Mouse (Mus musculus): ENCODE data around the gene Tmc2. TPM values are rescaled to one million over a fixed set of nuclear protein-coding genes. Genes with fewer than 3 reads are reported as not detected.

Gene Tmc2
- 0.07 and 0.08 TPM in 2 replicates for polyA plus RNA-seq (2015; fragmentation: Nextera tagmentation; extraction: Ambion mirVana)

GRCm38 (mm10) chr2:130194894-130195293 is at the start of gene Tmc2:
Gene Tmc2, plus strand, starts transcription at chr2:130195194.
- H3K9me3 ChIP-seq (replicated peaks), result no peaks in the 10 kb centered on the region
- WGBS (ENCODE audit: insufficient replicate concordance), result 80% methylated on average over 16 of the region's 16 CpGs
- no peak within 1 kb of the TSS for H3K27ac ChIP-seq (replicated peaks)
- no peaks in the 10 kb centered on the region for H3K4me1 ChIP-seq (replicated peaks)
- no peaks in the 10 kb centered on the region for H3K27me3 ChIP-seq
- no peak within 1 kb of the TSS for H3K4me2 ChIP-seq
- ATAC-seq (ENCODE audit: insufficient read depth), result no peak
- H3K4me3 ChIP-seq (replicated peaks), result no peak within 1 kb of the TSS
- H3K9ac ChIP-seq, result no peak within 1 kb of the TSS
- H3K36me3 ChIP-seq (replicated peaks), result no peaks in the 10 kb centered on the region

DNA sequence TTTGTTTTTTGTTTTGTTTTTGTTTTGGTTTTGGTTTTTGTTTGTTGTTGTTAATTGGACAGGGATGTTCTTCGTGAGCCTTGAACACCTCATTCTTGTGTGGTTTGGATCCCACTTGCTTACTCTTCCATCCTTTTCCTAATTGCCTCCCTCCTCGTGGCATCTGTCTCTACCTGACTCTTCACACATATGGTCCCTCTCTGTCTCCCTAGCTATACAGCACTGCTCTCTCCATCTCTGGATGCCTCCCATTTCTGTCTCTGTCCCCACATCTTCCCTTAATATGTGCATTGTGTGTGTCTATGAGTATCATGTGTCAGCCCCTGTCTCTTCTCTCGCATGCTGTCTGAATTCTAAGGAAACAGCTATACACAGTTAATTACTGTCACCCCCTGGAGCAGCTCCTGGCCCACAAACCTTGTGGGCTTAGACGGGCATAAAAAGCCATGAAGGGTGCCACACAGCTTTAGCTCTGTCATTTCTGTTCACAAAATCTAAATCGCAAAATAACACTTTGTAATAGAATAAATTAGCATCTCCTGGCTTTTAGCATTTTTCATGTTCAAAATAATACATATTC is 48.8 kb upstream of the Tmc2 start:
- ATAC-seq (ENCODE audit: insufficient read depth), result no peak
- no peak overlapping the region for H3K4me3 ChIP-seq (replicated peaks)
- no peaks in the 10 kb centered on the region for H3K9me3 ChIP-seq (replicated peaks)
- no peak overlapping the region for H3K9ac ChIP-seq
- H3K27ac ChIP-seq (replicated peaks), result no peak overlapping the region
- H3K4me2 ChIP-seq, result no peak overlapping the region
- WGBS (ENCODE audit: insufficient replicate concordance), result 48% methylated on average over 5 of the region's 5 CpGs
- no peaks in the 10 kb centered on the region for H3K27me3 ChIP-seq
- no peaks in the 10 kb centered on the region for H3K36me3 ChIP-seq (replicated peaks)
- no peaks in the 10 kb centered on the region for H3K4me1 ChIP-seq (replicated peaks)

DNA sequence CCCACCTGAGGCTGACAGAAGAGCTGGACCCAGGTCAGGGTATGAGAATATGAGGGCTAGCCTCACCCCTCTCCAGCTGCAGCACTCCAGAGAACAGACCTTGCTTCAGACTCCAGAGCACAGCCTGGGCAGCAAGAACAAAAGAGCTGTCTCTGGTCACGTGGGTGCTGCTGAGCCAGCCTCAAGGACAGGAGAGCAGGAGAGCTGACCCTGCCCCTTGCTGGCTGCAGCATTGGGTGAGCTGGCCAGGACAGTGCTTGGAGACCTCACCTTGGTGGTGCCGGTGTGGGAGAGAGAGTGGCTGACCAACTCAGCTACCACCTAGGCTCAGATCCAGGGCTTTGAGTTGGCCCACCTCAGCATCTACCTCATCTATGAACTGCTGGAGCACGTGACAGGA is 39.8 kb upstream of the Tmc2 start:
- WGBS (ENCODE audit: insufficient replicate concordance), result 62% methylated on average over 3 of the region's 3 CpGs
- H3K36me3 ChIP-seq (replicated peaks), result no peaks in the 10 kb centered on the region
- no peak for ATAC-seq (ENCODE audit: insufficient read depth)
- no peak overlapping the region for H3K27ac ChIP-seq (replicated peaks)
- no peak overlapping the region for H3K4me3 ChIP-seq (replicated peaks)
- H3K9me3 ChIP-seq (replicated peaks), result no peaks in the 10 kb centered on the region
- no peaks in the 10 kb centered on the region for H3K27me3 ChIP-seq
- no peak overlapping the region for H3K4me2 ChIP-seq
- H3K4me1 ChIP-seq (replicated peaks), result no peaks in the 10 kb centered on the region
- no peak overlapping the region for H3K9ac ChIP-seq

GRCm38 (mm10) chr2:130155851-130156250 is 39.1 kb upstream of the Tmc2 start:
- Histone ChIP-seq H3K4me1 (replicated peaks) (no peaks in the 10 kb centered on the region), H3K4me2 (no peak overlapping the region), H3K9ac (no peak overlapping the region), H3K36me3 (replicated peaks) (no peaks in the 10 kb centered on the region), H3K4me3 (replicated peaks) (no peak overlapping the region), H3K27ac (replicated peaks) (no peak overlapping the region), H3K9me3 (replicated peaks) (no peaks in the 10 kb centered on the region), H3K27me3 (no peaks in the 10 kb centered on the region)
- ATAC-seq (ENCODE audit: insufficient read depth), result no peak

DNA sequence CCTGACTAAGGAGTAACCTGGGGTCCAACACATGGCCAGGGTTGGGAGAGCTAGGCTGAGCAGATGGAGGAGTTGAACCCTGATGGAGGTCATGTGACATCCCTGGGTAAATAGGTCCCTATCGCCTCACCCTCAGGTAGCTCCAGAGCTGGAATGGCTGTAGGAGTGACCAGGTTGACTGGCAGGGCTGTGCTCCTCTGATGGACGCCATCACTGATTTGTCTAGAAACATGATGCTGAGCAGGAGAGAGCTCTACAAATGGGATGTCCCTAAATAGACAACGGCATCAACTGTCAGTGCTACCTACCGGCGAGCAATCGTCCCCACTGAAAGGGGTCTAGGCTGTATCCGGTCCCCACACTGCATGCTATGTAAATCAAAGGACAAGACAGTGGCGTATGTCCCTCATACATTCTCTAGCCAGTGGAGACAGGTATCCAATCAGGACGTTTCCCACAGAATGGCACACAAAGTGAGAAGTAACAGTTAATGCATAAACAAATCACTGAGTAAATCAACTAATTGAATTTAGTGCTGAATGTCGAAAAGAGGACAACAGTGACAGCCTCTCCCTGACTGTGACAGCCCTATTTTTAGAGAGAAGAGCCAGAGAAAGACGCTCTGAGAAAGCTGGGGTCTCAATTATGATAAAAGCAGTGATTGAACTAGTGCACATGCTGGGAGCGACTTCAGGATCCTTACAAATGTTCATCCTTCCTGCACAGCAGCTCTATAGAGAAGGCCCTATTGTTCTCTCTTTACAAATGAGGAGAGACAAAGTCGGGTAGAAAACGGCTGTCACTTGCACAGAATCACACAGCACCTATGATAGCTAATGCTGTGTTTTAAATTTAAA is 37.5 kb upstream of the Tmc2 start:
- WGBS (ENCODE audit: insufficient replicate concordance), result 65% methylated on average over 14 of the region's 14 CpGs
- H3K27ac ChIP-seq (replicated peaks), result no peak overlapping the region
- H3K4me1 ChIP-seq (replicated peaks), result no peaks in the 10 kb centered on the region
- H3K36me3 ChIP-seq (replicated peaks), result no peaks in the 10 kb centered on the region
- H3K9ac ChIP-seq, result no peak overlapping the region
- no peak overlapping the region for H3K4me2 ChIP-seq
- no peak overlapping the region for H3K4me3 ChIP-seq (replicated peaks)
- no peak for ATAC-seq (ENCODE audit: insufficient read depth)
- no peaks in the 10 kb centered on the region for H3K27me3 ChIP-seq
- H3K9me3 ChIP-seq (replicated peaks), result no peaks in the 10 kb centered on the region

- H3K9ac ChIP-seq, result no peak overlapping the region
- WGBS (ENCODE audit: insufficient replicate concordance), result 50% methylated on average over 4 of the region's 4 CpGs
- H3K27me3 ChIP-seq, result no peaks in the 10 kb centered on the region
- no peaks in the 10 kb centered on the region for H3K9me3 ChIP-seq (replicated peaks)
- no peaks in the 10 kb centered on the region for H3K36me3 ChIP-seq (replicated peaks)
- H3K4me2 ChIP-seq, result no peak overlapping the region
- no peak for ATAC-seq (ENCODE audit: insufficient read depth)
- H3K27ac ChIP-seq (replicated peaks), result no peak overlapping the region
- H3K4me1 ChIP-seq (replicated peaks), result no peaks in the 10 kb centered on the region
- no peak overlapping the region for H3K4me3 ChIP-seq (replicated peaks)
Observed at GRCm38 (mm10) chr2:130158088-130158437, 36.9 kb upstream of the Tmc2 start.

GRCm38 (mm10) chr2:130162701-130163100 is 32.3 kb upstream of the Tmc2 start:
- no peaks in the 10 kb centered on the region for H3K4me1 ChIP-seq (replicated peaks)
- no peak overlapping the region for H3K27ac ChIP-seq (replicated peaks)
- whole genome bisulfite sequencing (ENCODE audit: insufficient replicate concordance), result 67% methylated on average over 5 of the region's 5 CpGs
- no peak overlapping the region for H3K4me2 ChIP-seq
- H3K27me3 ChIP-seq, result no peaks in the 10 kb centered on the region
- no peak for ATAC-seq (ENCODE audit: insufficient read depth)
- no peak overlapping the region for H3K9ac ChIP-seq
- no peaks in the 10 kb centered on the region for H3K9me3 ChIP-seq (replicated peaks)
- H3K36me3 ChIP-seq (replicated peaks), result peaks cover 11% of the 10 kb centered on the region
- no peak overlapping the region for H3K4me3 ChIP-seq (replicated peaks)

GRCm38 (mm10) chr2:130166311-130167214 is 28.4 kb upstream of the Tmc2 start:
- 67% methylated on average over 9 of the region's 9 CpGs for WGBS (ENCODE audit: insufficient replicate concordance)
- no peaks in the 10 kb centered on the region for H3K27me3 ChIP-seq
- no peak overlapping the region for H3K9ac ChIP-seq
- ATAC-seq (ENCODE audit: insufficient read depth), result no peak
- H3K9me3 ChIP-seq (replicated peaks), result no peaks in the 10 kb centered on the region
- H3K27ac ChIP-seq (replicated peaks), result no peak overlapping the region
- H3K4me2 ChIP-seq, result no peak overlapping the region
- peaks cover 43% of the 10 kb centered on the region for H3K36me3 ChIP-seq (replicated peaks)
- no peaks in the 10 kb centered on the region for H3K4me1 ChIP-seq (replicated peaks)
- H3K4me3 ChIP-seq (replicated peaks), result no peak overlapping the region

DNA sequence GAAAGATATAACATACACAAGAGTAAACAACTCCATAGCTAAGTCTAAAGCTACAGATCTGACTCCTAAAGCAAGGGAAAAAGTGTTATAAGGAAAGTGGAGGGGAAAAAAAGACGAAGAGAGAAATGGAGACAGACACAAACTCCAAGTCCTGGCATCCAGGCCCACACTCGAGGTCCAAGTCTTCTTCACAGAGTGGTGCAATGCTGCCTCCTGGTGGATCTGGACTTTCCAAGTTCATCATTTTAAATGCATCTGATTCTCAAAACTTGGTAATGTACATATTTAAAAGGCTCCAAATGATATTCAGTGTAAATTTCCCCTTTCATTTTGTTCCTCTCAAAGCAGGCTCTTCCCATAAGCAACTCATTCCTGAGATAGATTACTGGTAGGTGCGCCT is 27.1 kb upstream of the Tmc2 start:
- Histone ChIP-seq H3K4me1 (replicated peaks) (0 out of 2 replicates have a peak, but pooled peaks cover 2% of the 10 kb centered on the region), H3K36me3 (replicated peaks) (peaks cover 56% of the 10 kb centered on the region), H3K4me3 (replicated peaks) (no peak overlapping the region), H3K9ac (no peak overlapping the region), H3K9me3 (replicated peaks) (no peaks in the 10 kb centered on the region), H3K27ac (replicated peaks) (no peak overlapping the region), H3K4me2 (no peak overlapping the region), H3K27me3 (no peaks in the 10 kb centered on the region)
- 51% methylated on average over 3 of the region's 3 CpGs for WGBS (ENCODE audit: insufficient replicate concordance)
- ATAC-seq (ENCODE audit: insufficient read depth), result no peak

DNA sequence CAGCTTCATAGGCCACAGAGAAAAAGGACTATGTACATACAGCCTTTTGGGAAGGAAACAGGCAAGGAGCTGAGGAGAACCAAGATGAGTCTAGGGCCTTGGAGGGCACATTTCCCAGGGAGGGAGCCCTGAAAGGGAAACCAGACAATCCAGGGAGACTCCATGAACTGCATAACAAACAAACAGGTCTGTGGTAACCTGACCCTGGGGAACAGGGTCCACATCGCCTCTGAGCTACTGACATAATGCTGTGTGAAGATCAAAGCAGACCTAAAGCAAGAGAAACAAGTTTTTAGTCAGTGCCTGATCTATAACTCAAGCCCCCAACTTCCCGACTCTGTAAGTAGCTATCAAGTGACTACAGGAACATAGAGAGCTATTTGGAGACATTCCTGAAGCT is 23.3 kb upstream of the Tmc2 start:
- no peak for ATAC-seq (ENCODE audit: insufficient read depth)
- Histone ChIP-seq H3K27me3 (no peaks in the 10 kb centered on the region), H3K36me3 (replicated peaks) (peaks cover 91% of the 10 kb centered on the region), H3K27ac (replicated peaks) (no peak overlapping the region), H3K9me3 (replicated peaks) (no peaks in the 10 kb centered on the region), H3K9ac (no peak overlapping the region), H3K4me3 (replicated peaks) (no peak overlapping the region), H3K4me2 (no peak overlapping the region), H3K4me1 (replicated peaks) (peaks cover 7% of the 10 kb centered on the region)
- WGBS (ENCODE audit: insufficient replicate concordance), result 66% methylated on average over 2 of the region's 2 CpGs

DNA sequence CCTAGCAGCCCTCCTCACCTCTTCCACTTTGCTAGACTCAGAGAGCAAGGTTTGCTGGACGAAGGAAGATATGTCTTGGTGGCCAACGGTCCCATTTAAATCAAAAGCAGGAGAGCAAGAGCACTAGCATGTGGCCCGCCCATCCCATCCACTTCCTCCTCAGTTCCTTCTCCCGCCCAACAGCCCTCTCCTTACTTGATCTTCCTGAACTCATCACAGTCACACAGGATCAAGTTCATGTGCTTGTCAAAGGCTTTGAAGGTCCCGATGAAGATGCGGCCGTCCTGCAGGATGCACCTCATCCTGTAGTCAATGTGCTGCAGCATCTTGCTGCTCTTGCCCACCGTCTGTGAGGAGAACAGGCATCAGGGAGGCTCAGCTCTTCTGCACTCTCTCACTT is 18.2 kb upstream of the Tmc2 start:
- H3K27me3 ChIP-seq, result no peaks in the 10 kb centered on the region
- 0 out of 2 replicates have a peak overlapping the region, but pooled peaks have one; percentile 97 for H3K9ac ChIP-seq
- ATAC-seq (ENCODE audit: insufficient read depth), result no peak
- H3K4me3 ChIP-seq (replicated peaks), result peak overlapping the region; percentile 90
- H3K4me1 ChIP-seq (replicated peaks), result peaks cover 28% of the 10 kb centered on the region
- H3K4me2 ChIP-seq, result peak overlapping the region; percentile 96
- no peak overlapping the region for H3K27ac ChIP-seq (replicated peaks)
- 53% methylated on average over 8 of the region's 8 CpGs for WGBS (ENCODE audit: insufficient replicate concordance)
- H3K9me3 ChIP-seq (replicated peaks), result no peaks in the 10 kb centered on the region
- H3K36me3 ChIP-seq (replicated peaks), result peaks cover 55% of the 10 kb centered on the region

All from liver, embryonic 15.5 days (tissue).